Mouse (Mus musculus): ENCODE measurements at regions not wholly inside any gene's neighbourhood (a gene's known extent, or its start where the extent isn't known, plus 50 kb on each side); places are given as distances from the start of the nearest gene placed in this dataset.

DNA sequence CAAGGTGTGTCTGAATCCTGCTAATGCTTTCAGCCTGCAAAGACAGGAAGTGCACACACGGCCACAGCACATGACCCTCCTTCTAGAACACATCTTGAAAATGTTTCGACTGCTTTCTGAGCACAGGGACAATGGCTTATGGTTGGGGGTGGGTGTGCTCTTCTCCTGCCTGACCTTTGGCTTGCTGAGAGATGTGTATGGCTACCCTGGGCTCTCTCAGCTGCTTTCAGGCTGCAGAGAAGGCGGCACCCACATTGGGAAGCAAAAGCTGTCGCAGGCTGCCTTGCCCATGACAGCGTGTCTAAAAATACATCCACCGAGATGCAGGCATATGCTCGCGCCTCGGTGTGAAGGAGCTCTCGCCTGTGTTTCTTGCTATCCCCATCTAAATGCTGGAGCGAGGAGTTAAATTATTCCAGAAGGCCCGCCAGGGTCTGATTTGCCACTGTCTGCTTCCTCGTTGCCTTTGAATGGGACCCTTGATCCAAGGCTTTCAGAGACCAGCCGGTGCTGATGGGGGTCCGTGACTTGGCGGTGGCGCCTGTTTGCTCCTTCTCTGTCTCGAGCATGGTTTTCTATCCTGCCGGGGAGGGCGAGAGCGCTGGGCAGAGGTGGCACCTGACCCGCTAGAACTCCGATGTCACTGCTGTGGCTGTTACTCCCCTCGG, 214.6 kb upstream of the Ubash3b start:
- DNase-seq = peak; percentile 63

DNA sequence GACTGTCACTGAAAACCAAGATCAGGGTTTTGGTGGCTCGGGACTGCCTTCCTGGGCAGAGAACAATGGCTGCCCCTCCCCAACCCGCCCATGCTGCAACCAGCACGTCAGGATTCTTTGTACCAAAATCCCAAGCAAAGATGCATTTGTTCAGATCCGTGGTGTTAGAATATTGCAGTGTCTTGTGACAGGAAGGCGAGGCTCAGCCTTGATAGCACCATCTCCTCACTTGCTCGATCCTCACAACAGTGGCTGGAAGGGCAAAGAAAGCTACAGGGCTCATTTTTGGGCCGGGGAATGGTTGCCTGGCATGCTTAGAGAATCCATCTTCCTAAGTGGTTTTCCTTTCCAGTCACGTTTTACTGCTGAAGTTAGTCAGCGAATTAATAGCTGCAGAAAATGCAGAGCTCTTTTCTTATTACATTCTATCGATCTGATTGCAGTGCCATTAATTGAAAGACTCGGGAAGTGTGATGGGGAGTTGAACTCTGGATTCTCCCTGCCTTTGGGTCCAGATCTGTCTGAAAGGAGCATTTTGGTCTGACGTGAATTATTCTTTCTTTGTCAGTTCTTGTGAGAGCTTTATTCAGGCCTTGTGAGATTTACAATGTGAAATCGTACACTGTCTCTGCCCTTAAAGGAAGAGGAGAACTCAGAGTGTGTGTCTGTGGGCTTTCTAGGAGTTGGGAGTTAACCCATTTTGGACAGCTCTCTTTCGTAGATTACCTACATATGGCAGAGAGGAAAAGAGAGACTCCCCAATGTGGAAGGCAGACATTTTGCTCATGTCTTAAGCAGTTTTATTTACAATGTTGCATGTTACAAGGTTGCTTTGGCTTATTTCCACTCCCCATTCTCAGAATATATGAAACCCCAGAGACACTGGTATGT, 213.3 kb upstream of the Ubash3b start:
- DNase-seq = no peak

DNA sequence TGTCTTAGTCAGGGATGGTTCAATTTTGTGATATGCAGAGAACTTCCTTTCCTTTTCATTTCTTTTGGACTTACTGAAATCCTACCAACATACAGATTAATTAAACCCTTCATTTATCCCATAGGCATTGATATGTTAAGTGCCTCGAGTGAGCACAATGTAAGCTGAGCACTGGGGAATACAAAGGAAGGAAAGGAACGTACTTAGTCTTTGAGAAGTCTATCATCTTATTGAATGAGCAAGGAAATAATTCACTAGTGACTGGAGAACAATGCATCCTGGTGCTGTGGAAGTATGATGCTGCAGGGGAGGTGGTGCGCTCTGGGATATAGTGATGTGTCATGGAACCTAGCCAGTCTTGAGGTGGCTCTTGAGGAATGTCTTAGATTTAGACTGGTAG, 204.9 kb upstream of the Ubash3b start:
- no peak for DNase-seq

DNA sequence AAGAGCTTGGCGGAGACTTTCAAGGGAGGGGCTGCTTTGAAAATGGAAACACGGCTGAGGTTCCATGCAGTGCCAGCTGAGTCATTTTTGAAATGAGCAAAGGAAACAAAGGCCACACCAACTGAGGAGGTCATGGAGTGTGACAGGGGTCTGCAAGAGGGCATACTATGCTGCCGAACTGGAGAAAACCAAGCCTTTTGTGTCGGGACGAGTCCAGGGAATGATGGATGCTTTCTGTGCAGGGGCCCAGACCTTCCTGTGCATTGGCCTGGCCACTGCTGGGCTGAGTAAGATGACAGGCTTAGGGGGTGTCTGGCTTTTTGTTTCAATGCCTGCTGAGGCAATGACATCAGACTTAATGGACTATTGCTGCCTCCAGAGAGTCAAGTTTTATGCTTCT, 203.8 kb upstream of the Ubash3b start:
- DNase-seq = no peak

DNA sequence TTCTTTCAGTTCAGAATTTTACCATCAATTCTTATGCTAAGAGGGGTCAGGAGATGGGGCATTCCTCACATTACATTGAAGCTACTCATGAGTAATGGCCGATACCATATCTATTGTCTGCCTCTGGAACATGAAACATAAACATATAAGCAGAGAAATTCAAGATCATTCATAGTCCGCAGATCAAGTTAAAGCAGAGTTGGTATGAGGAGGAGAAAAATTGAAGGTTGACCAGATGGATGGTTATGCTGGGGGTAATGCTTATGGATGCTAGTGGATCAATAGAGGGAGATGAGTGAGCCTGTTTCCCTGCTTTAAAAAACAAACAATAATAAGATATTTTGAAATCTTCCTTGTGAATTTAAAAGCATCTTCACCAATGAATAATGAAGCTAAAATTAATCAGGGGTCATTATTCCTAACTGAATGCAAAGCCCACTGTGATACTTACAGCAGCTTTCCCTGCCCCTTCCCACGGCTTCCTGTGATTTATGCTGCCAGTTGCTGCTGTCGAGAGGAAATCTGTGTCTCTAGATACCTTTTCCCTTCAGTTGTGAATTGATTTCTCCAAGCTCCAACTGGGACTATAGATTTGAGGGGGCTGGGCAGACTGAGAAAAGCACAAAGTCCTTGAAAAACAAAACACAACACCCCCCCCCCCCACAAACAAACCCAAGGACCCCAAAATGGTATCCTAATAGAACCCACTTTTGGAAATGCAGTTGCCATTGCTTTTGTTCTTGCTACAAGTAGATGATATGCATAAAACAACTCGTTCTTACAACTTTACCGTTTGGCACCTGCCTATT, 203.1 kb upstream of the Ubash3b start:
- no peak for DNase-seq

DNA sequence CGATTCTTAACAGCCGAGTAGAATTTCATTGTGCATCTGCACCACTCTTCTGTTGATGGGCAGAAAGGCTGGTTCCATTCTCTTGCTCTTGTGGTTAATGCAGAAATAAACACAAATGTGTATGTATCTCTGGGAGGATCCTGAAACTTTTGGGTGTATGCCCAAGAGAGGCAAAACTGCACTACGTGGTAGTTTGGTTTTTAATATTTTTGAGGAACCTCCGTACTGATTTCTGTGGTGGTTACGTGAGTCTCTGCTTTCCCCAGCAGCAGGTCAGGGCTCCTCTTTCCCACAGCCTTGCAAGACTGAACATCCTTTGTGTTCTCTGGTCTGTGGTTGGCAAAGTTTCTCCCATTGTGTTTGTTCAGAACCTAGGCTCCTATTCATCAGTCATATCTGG, 198.9 kb upstream of the Ubash3b start:
- DNase-seq = no peak

DNA sequence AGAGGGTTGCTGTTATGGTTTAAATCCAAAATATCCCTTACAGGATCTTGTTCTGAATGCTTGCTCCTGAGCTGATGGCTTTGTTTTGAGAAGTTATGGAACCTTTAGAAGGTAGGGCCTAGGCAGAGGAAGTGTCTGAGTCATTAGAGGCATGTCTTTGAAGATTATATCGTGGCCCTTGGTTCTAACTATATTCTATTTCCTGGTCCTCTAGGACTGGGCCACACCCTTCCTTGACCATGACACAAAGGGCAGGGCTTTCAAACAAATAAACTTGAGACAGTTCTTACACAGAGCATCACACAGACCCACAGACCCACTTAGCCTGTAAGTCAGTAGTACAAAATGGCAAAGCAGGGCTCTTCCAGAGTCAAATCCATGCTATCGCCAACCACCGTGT, 197.8 kb upstream of the Ubash3b start:
- no peak for DNase-seq

DNA sequence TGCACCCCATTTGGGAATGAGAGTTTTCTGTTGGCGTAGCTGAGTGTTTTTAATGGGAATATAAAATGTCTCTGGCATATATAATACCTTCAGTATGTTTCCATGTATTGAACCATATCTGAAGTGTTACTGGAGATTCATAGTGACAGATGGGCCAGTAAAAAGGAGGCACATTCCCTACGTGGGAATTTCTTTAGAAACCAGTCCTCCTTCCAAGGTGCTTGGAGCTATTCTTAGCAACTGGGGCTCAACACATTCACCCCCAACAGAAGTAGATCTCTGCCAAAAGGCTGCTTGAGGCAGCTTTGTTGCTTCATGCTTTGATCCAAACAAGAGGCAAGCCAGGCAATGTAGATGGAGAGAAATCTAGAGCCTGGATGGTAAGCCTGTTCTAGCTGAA, 183.8 kb upstream of the Ubash3b start:
- no peak for DNase-seq

DNA sequence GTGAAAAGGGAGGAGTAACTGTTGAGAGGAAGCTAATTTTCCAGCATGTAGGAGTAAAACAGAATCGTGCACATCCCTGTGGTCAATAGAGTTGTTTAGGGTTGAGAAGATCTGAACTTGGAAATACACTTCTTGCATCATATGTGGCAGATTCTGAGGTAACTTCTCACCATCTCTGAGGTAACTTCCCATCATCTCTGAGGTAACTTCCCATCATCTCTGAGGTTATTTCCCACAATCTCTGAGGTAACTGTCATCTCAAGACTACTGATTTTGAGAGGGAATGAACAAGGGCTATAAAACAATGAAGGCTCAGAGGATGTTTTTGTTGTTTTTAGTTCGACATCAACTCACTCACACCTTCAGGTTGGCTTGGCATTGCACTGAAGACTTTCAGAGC, 175.9 kb upstream of the Ubash3b start:
- DNase-seq = no peak

DNA sequence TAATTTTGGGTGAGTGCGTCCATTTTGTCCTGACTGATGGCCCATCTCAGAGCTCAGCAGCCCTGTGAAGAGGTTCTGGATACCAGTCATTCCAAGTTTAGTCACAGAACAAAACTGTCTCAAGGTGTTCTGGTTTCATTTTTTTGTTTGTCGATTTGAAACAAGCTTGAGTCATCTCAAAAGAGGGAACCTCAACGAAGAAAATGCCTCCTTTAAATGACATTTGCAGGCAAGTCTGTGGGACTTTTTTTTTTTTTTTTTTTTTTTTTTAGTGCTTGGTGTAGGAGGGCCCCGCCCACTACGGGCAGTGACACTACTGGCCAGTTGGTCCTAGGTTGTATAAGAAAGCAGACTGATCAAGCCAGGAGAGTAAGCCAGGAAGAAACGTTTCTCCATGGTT, 175.3 kb upstream of the Ubash3b start:
- DNase-seq = no peak

DNA sequence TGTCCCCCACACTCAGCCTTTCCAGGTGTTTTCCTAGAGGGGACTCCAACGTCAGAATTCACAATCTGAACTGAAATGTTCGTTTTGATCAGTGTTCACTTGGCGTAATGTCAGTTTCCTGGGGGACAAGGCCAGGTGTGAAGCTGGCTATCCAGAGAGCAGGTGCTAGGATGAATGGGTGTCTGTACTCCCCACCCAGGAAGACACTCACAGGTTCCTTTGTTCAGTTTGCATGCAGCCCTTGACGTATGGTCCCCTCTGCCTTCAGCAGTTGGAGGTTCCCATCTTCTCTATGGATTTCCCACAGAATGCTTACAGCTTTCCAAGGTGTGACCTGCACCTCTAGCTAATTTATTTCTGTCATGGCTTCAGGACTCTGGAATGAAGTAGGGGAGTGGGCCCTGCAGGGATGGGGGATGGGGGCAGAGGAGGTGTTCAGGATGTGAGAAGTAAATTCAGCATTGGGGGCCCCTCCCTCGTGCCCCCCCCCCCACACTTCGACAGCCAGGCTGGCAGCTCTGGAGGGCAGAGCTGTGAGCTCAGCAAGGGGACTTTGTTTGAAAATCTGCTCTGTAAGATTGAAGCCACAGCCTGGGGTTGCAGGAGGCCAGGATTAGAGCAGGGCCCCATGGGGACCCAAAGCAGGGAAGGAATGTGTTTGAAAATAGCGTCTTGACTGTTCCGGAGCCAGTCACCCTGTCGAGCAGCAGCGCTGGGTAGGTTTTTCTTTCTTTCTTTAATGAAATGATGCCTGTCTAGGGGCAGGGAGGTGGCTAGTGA, 173.2 kb upstream of the Ubash3b start:
- DNase-seq = no peak

DNA sequence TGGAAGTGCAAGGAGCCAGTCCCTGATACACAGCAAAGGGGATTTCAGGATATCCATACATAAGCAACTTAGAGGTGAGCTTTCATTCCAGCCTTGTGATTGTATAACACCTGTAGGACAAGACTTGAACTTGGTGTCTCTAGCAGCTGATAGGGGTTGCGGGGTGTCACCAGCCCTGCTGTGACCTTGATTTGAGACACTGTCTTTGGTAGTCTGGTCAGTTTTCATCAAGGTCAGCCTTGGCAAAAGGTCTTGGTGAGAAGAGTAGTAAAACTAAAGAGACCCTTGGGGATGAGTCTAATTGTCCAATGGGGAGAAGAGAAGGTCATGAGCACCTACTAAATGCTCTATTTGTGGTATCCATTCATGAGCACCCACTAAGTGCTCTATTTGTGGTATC, 172.0 kb upstream of the Ubash3b start:
- DNase-seq = no peak

DNA sequence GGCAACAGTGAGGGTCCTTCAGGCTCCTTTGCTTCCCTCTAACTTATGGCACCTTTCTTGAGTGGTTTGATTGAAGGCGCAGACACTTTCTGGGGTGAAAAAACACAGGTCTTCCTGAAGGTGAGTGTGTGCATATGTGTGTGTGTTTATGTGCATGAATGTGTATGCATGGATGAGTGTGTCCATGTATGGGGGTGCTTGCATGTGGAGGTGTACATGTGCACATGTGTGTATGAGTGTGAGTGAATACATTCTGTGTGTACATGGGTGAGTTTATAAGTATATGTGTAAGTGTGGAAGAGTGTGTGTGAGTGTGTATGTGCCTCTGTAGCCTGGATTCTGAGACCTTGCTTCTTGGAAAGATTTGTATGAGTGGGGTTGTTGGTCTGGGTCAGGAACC, 167.5 kb upstream of the Ubash3b start:
- no peak for DNase-seq

DNA sequence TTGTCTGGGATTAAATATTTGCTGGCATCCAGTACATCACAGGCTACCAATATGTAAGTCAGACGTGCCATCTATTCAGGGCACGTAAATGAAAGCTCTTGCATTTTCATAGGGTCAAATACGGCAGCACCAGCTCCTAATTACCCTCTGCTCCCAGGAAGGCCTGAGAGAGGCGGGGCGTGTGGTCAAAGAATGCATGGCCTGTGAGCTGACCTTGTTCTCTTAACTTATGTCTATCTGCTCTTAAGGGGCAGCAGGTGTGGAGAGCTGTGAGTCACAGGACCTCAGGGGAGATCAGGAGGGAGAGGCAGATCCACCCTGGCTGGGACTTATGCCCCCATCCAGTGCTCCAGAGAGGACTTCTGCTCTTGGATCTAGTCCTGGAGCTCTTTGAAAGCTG, 167.0 kb upstream of the Ubash3b start:
- DNase-seq = no peak

DNA sequence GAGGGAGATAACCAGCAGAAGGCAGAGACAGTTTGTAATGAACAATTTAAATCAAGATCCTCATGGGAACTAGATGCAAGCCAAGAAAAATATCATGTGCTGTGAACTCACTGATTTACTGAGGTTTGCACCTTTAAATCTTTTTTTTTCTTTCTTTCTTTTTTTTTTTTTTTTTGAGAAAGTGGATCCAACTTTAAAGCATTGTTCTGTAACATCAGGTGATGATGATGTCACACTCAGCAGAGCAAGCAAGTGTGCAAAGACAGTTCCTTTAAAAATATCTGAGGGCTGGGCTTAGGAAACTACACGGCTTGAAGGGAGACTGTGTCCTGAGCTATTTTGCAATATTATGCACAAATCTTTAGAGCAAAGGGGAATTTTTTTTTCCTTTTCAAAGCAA, 166.6 kb upstream of the Ubash3b start:
- DNase-seq = no peak

DNA sequence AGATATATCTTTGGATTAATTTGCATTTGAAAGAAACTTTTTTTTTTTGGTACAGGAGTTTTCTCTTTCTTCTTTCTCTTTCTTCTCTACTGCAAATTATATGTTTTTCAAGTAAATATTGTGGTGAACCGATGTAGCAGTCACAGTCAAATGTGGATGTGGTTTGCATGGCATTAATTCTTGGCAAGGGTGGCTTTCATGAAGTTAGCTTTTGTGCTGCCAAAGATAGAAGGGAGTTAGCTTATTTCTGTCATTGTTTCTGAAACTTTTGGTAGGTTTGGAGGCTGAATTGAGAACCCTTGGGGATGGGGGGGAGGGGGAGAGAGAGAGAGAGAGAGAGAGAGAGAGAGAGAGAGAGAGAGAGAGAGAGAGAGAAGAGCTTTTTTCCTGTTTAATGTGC, 166.1 kb upstream of the Ubash3b start:
- DNase-seq = no peak

DNA sequence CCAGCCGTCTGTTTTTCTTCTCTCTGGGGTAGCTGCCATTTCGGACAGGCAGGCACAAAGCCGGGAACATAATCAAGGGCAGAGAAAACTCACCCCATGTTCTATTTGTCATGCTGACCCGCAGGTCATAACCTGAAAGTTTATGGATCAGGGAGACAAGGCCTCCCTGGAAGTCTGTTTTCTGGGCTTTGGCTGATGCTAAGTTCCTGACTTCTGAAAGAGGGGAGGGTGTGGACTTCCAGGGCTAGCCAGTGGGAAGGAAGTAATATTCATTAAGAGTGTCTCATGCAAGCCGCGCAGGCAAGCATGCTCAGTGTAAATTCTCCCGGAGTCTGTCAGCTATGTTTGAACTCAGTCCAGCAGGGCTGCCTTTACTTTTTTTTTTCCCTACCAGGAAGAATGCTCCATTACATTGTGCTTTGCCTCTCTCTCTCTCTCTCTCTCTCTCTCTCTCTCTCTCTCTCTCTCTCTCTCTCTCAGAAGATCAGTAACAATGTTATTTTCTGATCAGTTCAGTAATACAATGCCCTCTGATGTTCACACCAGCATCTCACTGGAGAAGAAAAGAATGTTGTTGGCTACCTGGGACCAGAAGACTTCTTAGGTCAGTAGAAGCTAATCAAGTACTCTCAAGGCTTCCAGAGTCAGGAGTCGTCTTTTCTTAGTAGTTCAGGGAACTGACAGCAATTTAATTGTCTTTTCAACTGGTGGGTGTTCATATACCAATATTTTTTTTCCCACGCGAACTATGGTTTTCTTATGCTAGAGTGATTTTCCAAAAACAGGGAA, 165.5 kb upstream of the Ubash3b start:
- DNase-seq = peak; percentile 66

DNA sequence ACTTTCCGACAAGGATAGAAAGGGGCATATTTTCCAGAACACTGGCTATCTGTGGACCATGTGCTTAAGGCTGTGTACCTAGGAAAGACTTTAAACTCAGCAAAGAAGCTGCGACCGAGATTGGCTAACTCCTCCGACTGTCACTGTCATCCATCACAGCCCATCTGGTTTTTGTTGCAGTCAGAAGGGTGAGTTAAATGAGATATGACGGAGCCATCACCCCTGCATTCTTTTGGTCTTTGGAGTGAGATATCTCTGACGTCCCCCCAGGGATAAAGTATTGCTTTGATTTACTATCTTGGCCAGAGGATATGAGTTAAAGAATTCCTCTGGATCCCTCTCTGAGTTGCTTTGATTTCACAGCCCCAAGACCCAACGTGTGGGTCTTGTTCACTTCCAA, 160.0 kb upstream of the Ubash3b start:
- no peak for DNase-seq

DNA sequence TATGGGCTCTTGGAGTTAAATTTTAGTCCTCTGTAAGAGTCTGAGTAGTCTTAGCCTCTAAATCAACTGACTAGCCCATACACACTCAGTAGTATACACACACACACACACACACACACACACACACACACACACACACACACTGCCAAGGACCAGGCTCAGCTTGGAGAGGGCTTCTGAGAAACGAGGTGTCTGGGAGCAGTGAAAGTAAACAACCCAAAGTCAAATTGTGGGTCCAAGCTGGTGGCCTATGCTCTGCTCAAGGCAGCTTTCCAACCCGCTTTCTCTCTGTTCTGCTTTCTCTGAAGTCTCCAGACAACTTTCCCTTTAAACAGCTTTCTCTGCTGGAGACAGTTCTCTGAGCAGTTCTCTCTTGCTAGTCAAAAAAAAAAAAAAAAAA, 157.6 kb upstream of the Ubash3b start:
- DNase-seq = no peak

DNA sequence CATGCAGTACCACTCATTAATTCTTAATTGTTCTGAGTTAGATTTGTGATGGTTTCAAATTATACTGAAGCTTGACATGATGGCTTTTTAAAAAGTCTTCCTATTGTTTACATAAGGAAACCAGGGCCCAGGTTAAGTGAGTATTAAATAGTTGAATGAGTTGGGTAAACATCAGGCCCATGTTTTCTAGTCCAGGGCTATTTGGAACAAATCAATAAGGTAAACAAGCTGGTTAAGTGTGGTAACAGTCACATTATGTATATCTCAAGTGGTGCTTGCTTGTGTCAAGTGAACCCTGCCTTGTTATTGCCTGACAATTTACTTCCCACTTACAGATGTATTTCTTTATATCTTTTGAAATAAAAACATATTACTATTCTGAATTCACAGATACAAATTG, 144.7 kb upstream of the Ubash3b start:
- DNase-seq = no peak

DNA sequence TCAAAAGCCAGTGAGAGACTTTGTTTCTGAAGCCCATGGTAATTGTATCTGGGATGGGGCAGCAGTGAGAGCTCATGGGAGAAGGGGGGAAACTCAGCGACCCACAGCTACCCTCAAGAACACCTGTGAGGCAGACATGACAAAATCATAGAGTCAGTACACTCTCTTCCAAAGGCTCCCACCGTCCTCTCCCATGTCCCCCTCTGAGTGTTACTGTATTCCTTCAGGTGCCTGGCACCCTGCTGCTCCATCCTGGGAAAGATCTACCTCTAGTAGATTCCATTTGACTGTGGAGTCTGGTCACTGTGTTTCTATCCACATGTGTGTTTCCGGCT, 142.0 kb upstream of the Ubash3b start:
- DNase-seq = no peak

Data from heart, postnatal 4 days (tissue).